Mouse (Mus musculus) hindbrain, embryonic 13.5 days (tissue): ENCODE data around the gene Tex35. TPM values are rescaled to one million over a fixed set of nuclear protein-coding genes. Genes with fewer than 3 reads are reported as not detected.

Source experiments
- ATAC-seq: fragments of 200-750 bp; cut with Nextera tagmentation; 2 replicates; pipeline ENCODE4 v1.8.0; 2017; ENCODE audit warnings: moderate TSS enrichment; ENCODE audit not compliant: low FRiP score
- H3K27ac ChIP-seq: fragments of 300-500 bp; sonication (generic); 2 replicates; pipeline ENCODE4 v1.5.1; 2015; ENCODE audit warnings: inconsistent platforms, mild to moderate bottlenecking, moderate library complexity
- H3K27me3 ChIP-seq: fragments of 300-500 bp; sonication (generic); 2 replicates; pipeline ENCODE4 v1.6.1; 2015; ENCODE audit warnings: mild to moderate bottlenecking, inconsistent platforms
- H3K36me3 ChIP-seq: fragments of 300-500 bp; sonication (generic); 2 replicates; pipeline ENCODE4 v1.6.1; 2015; ENCODE audit warnings: mild to moderate bottlenecking, inconsistent platforms
- H3K4me1 ChIP-seq: fragments of 300-500 bp; sonication (generic); replicated peaks from 2 replicates; pipeline ENCODE4 v1.6.1; 2015; ENCODE audit warnings: inconsistent platforms
- H3K4me2 ChIP-seq: fragments of 300-500 bp; sonication (generic); 2 replicates; pipeline ENCODE4 v1.6.1; 2015; ENCODE audit warnings: inconsistent platforms, mild to moderate bottlenecking, moderate library complexity
- H3K4me3 ChIP-seq: fragments of 300-500 bp; sonication (generic); 2 replicates; pipeline ENCODE4 v1.5.1; 2015; ENCODE audit warnings: mild to moderate bottlenecking, inconsistent platforms
- H3K9ac ChIP-seq: fragments of 300-500 bp; sonication (generic); 2 replicates; pipeline ENCODE4 v1.6.1; 2015; ENCODE audit warnings: mild to moderate bottlenecking, inconsistent platforms
- H3K9me3 ChIP-seq: fragments of 300-500 bp; sonication (generic); 2 replicates; pipeline ENCODE4 v1.6.1; 2016; ENCODE audit warnings: inconsistent platforms
- WGBS: fragments of 180-500 bp; shearing (Covaris S2); methylation state at CpG from one replicate; pipeline ENCODE4 v1.1.7; 2015; 5-methylcytosine and 5-hydroxymethylcytosine counted together
- polyA plus RNA-seq: library from polyadenylated mRNA; unstranded; fragments of >200 nt; fragmentation: Nextera tagmentation; extraction: Ambion mirVana; gene quantifications from 2 replicates; pipeline ENCODE4 v1.2.1, GENCODE M21; 2015

Tex35 gene
- polyA plus RNA-seq, 1 experiment from 2014 or later: not detected

- 77% methylated on average over 6 of the region's 6 CpGs for WGBS
- Histone ChIP-seq H3K9me3 (no peaks in the 10 kb centered on the region), H3K36me3 (no peaks in the 10 kb centered on the region; the same call in 1 of the 2 replicates), H3K27me3 (no peaks in the 10 kb centered on the region), H3K4me1 (peaks cover 6% of the 10 kb centered on the region; the same call in 1 of the 2 replicates), H3K4me3 (no peak overlapping the region), H3K4me2 (no peak overlapping the region), H3K9ac (no peak overlapping the region), H3K27ac (no peak overlapping the region)
- ATAC-seq: no peak
Observed at GRCm38 (mm10) chr1:157110287-157110835, 1.9 kb upstream of the Tex35 start.

DNA sequence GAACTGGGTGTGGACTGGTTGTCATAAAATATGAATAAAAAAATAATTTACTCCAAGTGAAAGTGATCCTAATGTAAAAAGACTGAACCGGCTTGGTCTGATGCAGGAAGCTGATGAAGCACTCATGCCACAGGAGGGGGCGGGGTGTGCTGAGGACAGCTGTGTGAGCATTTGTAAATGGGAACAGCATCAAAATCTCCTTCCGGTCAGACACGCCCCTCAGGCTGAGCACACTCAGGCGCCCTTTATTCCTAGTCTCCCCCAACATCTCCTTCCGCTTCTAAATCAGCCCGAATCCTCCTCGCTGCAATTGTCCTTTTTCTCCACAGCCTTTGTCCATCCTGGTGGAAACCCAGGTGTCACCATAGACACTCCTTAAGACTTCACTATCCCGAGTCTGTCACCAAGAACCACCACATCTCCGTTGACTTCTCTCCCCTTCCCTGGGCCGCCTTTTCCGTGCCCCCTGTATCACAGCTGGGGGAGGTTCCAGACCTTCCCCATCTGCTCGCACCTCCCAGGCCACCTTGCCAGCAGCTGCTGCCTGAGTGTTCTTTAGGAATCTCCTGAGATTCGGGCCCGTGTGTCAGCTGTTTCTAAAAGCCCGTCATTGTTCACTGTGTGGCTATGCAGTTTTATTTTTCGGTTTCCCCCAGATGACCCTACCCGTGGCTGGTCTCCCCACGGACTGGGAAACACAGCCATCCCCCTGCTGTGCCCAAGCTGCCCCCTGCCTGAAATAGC, 7.2 kb downstream of the Tex35 start:
- WGBS: 7% methylated on average over 19 of the region's 19 CpGs
- peak overlapping the region; percentile 51 for H3K4me2 ChIP-seq
- H3K36me3 ChIP-seq: no peaks in the 10 kb centered on the region
- H3K4me3 ChIP-seq: peak overlapping the region; percentile 26
- peak overlapping the region; percentile 88 for H3K27ac ChIP-seq
- H3K4me1 ChIP-seq: peaks cover 16% of the 10 kb centered on the region
- ATAC-seq: peak; percentile 88
- no peaks in the 10 kb centered on the region for H3K9me3 ChIP-seq
- H3K9ac ChIP-seq: peak overlapping the region; percentile 66
- no peaks in the 10 kb centered on the region for H3K27me3 ChIP-seq

DNA sequence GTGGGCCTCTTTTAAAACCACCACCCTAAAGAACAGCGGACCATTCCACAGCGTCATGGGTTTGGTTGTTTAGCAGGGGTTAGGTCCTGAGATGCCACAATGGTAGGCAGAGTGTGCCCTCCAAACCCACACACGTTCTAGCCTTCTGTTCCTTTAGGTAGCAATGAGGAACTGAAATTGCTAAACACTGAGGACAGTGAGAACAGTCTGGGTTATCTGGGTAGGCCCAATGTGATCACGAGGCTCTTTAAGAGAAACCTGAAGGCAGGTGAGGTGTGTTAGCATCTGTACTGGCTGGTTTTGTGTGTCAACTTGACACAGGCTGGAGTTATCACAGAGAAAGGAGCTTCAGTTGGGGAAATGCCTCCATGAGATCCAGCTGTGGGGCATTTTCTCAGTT, 12.9 kb downstream of the Tex35 start:
- Histone ChIP-seq H3K4me2 (no peak overlapping the region), H3K4me3 (no peak overlapping the region), H3K27ac (no peak overlapping the region), H3K4me1 (peaks cover under 1% of the 10 kb centered on the region; the same call in 1 of the 2 replicates), H3K9me3 (no peaks in the 10 kb centered on the region), H3K36me3 (no peaks in the 10 kb centered on the region), H3K9ac (no peak overlapping the region), H3K27me3 (no peaks in the 10 kb centered on the region)
- no peak for ATAC-seq
- 90% methylated on average over 4 of the region's 4 CpGs for WGBS

DNA sequence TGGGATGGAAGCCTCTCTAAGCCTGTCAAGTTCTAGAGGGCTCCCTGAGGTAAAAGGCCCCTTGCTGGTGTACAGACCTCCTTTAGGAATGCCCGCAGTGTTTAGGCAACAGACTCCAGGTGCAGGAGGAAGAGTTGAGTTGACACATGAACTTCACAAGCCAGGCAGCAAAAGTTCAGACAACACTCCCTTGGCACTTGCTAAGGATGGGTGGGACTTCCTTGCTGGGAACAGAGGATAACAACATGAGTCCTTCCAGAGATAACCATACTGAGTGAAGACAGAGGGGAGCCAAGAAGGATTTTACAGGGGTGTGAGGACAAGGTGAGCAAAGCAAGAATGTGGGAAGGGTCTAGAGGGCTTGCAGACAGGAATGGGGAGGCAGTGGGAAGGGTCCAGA, 15.9 kb downstream of the Tex35 start:
- H3K9ac ChIP-seq: no peak overlapping the region
- 92% methylated on average over 1 of the region's 1 CpGs for WGBS
- H3K4me2 ChIP-seq: no peak overlapping the region
- H3K9me3 ChIP-seq: no peaks in the 10 kb centered on the region
- no peaks in the 10 kb centered on the region for H3K27me3 ChIP-seq
- no peak for ATAC-seq
- H3K4me3 ChIP-seq: no peak overlapping the region
- H3K4me1 ChIP-seq: no peaks in the 10 kb centered on the region
- no peaks in the 10 kb centered on the region for H3K36me3 ChIP-seq
- H3K27ac ChIP-seq: no peak overlapping the region

- Histone ChIP-seq H3K4me1 (no peaks in the 10 kb centered on the region), H3K36me3 (no peaks in the 10 kb centered on the region), H3K4me3 (no peak overlapping the region), H3K27ac (no peak overlapping the region), H3K9ac (no peak overlapping the region), H3K9me3 (no peaks in the 10 kb centered on the region), H3K27me3 (no peaks in the 10 kb centered on the region), H3K4me2 (no peak overlapping the region)
- no peak for ATAC-seq
- 62% methylated on average over 4 of the region's 4 CpGs for WGBS
Observed at GRCm38 (mm10) chr1:157092140-157092539, 16.3 kb downstream of the Tex35 start.

DNA sequence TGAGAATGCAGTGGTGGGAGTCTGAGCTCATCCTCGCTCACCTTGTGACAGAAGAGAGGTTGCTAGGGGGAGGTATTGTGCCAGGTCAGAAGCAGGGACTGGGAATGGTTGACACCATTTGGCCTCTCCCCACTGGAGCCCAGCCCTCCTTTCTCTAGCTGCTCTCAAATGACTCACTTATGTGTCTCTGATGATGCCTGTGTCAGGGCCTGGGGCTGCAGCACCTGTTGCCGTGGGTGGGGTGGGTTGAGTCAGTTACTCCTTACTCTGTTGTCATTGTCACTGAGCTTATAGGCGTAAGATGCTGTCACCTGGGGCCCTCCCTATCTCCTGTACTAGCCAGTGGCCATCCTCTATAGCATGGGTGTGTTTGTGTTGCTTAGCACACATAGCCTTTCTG, 17.6 kb downstream of the Tex35 start:
- Histone ChIP-seq H3K36me3 (no peaks in the 10 kb centered on the region), H3K4me1 (peaks cover 10% of the 10 kb centered on the region), H3K9me3 (no peaks in the 10 kb centered on the region), H3K4me3 (no peak overlapping the region), H3K9ac (no peak overlapping the region), H3K4me2 (no peak overlapping the region), H3K27me3 (no peaks in the 10 kb centered on the region), H3K27ac (no peak overlapping the region)
- ATAC-seq: no peak
- WGBS: 82% methylated on average over 3 of the region's 3 CpGs

- Histone ChIP-seq H3K4me3 (peak overlapping the region; percentile 39), H3K9ac (peak overlapping the region; percentile 65), H3K36me3 (no peaks in the 10 kb centered on the region), H3K27me3 (no peaks in the 10 kb centered on the region), H3K27ac (no peak overlapping the region), H3K4me1 (peaks cover 18% of the 10 kb centered on the region), H3K9me3 (no peaks in the 10 kb centered on the region), H3K4me2 (peak overlapping the region; percentile 56)
- WGBS: 8% methylated on average over 25 of the region's 25 CpGs
- peak; percentile 69 for ATAC-seq
Observed at GRCm38 (mm10) chr1:157086097-157086994, 22.1 kb downstream of the Tex35 start.

GRCm38 (mm10) chr1:157082931-157083330, 25.5 kb downstream of the Tex35 start:
- Histone ChIP-seq H3K36me3 (no peaks in the 10 kb centered on the region), H3K27ac (no peak overlapping the region), H3K9ac (no peak overlapping the region), H3K4me3 (no peak overlapping the region), H3K4me1 (peaks cover 32% of the 10 kb centered on the region), H3K4me2 (no peak overlapping the region), H3K27me3 (no peaks in the 10 kb centered on the region; the same call in 1 of the 2 replicates), H3K9me3 (no peaks in the 10 kb centered on the region)
- 89% methylated on average over 4 of the region's 4 CpGs for WGBS
- no peak for ATAC-seq

- H3K4me3 ChIP-seq: no peak overlapping the region
- H3K4me1 ChIP-seq: peaks cover 33% of the 10 kb centered on the region
- H3K4me2 ChIP-seq: no peak overlapping the region
- no peaks in the 10 kb centered on the region; the same call in 1 of the 2 replicates for H3K27me3 ChIP-seq
- no peaks in the 10 kb centered on the region for H3K9me3 ChIP-seq
- no peak for ATAC-seq
- WGBS: 55% methylated on average over 8 of the region's 8 CpGs
- no peak overlapping the region for H3K9ac ChIP-seq
- no peaks in the 10 kb centered on the region for H3K36me3 ChIP-seq
- H3K27ac ChIP-seq: no peak overlapping the region
Observed at GRCm38 (mm10) chr1:157081999-157082398, 26.5 kb downstream of the Tex35 start.

DNA sequence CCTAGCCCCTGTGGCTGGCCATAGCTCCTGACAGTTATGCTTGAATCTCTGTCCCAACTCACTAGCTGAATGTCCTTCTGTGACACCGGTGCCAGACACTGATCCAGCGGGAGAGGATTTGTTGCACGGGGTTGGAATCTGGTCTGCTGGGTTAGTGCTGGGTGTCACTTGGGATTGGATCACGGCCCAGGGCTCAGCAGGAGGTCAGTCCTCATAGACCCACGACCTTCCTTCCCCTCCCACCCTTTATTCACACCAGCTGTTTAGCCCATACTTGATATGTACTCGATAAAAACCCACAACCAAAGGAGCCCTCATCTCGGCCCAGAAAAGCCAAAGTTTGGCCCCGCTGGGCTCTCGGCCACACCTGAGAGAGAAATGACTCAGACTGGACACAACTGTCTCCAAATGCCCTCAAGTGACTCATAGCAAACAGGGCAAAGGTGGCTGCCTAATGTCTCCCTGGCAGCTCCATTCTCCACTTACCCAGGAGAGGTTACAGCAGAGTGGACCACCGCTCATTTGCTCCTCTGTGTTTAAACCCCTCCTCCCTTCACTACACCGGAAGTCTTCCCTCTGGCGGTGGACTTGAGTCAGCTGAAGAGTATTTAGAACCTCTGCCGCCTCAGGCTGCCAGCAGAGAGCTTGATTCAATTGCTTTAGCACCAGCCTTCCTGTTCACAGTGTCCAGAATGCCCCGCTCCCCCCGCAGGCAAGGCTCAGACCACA, 27.2 kb downstream of the Tex35 start:
- H3K4me1 ChIP-seq: peaks cover 32% of the 10 kb centered on the region
- H3K27me3 ChIP-seq: no peaks in the 10 kb centered on the region; the same call in 1 of the 2 replicates
- WGBS: 55% methylated on average over 15 of the region's 15 CpGs
- ATAC-seq: no peak
- H3K4me2 ChIP-seq: no peak overlapping the region
- H3K27ac ChIP-seq: no peak overlapping the region
- no peak overlapping the region for H3K9ac ChIP-seq
- H3K9me3 ChIP-seq: no peaks in the 10 kb centered on the region
- H3K36me3 ChIP-seq: no peaks in the 10 kb centered on the region
- H3K4me3 ChIP-seq: no peak overlapping the region

GRCm38 (mm10) chr1:157080071-157080470, 28.4 kb downstream of the Tex35 start:
- no peak overlapping the region for H3K27ac ChIP-seq
- peaks cover under 1% of the 10 kb centered on the region; the same call in 1 of the 2 replicates for H3K27me3 ChIP-seq
- no peaks in the 10 kb centered on the region for H3K9me3 ChIP-seq
- WGBS: 68% methylated on average over 7 of the region's 7 CpGs
- H3K4me1 ChIP-seq: peaks cover 29% of the 10 kb centered on the region; the same call in 1 of the 2 replicates
- no peak for ATAC-seq
- H3K9ac ChIP-seq: no peak overlapping the region
- H3K4me2 ChIP-seq: no peak overlapping the region
- H3K4me3 ChIP-seq: no peak overlapping the region
- no peaks in the 10 kb centered on the region for H3K36me3 ChIP-seq
